Mouse (Mus musculus) skeletal muscle tissue, adult 2 months (tissue): ENCODE measurements around the gene Ip6k1.

Experiments used
- DNase-seq: peaks from one replicate; pipeline ENCODE4 v3.0.0-alpha.2; 2012; ENCODE audit warnings: low read depth, low spot score

Ip6k1 gene

GRCm38 (mm10) chr9:108094998-108095411 is 92.7 kb downstream of the Ip6k1 start:
- peak; percentile 38 for DNase-seq

- peak; percentile 79 for DNase-seq
These were observed 93.2 kb downstream of the Ip6k1 start for GRCm38 (mm10) chr9:108095518-108095917.

GRCm38 (mm10) chr9:108095949-108096712 is 93.8 kb downstream of the Ip6k1 start:
- DNase-seq: no peak
